Mouse (Mus musculus) heart, embryonic 12.5 days (tissue): ENCODE data around the gene Csf2rb2. TPM values are rescaled to one million over a fixed set of nuclear protein-coding genes. Genes with fewer than 3 reads are reported as not detected.

Experiments
- ATAC-seq: fragments of 200-750 bp; cut with Nextera tagmentation; 2 replicates; pipeline ENCODE4 v1.8.0; 2017; ENCODE audit warnings: moderate TSS enrichment, moderate library complexity; ENCODE audit not compliant: insufficient number of reproducible peaks, low FRiP score
- H3K27ac ChIP-seq: fragments of 300-500 bp; sonication (generic); 2 replicates; pipeline ENCODE4 v1.5.1; 2016; ENCODE audit warnings: mild to moderate bottlenecking, moderate library complexity; ENCODE audit not compliant: poor library complexity, severe bottlenecking
- H3K27me3 ChIP-seq: fragments of 300-500 bp; sonication (generic); replicated peaks from 2 replicates; pipeline ENCODE4 v1.6.1; 2016; ENCODE audit warnings: mild to moderate bottlenecking, moderate library complexity
- H3K36me3 ChIP-seq: fragments of 300-500 bp; sonication (generic); 2 replicates; pipeline ENCODE4 v1.6.1; 2016; ENCODE audit warnings: mild to moderate bottlenecking, moderate library complexity
- H3K4me1 ChIP-seq: fragments of 300-500 bp; sonication (generic); replicated peaks from 2 replicates; pipeline ENCODE4 v1.6.1; 2016; ENCODE audit warnings: mild to moderate bottlenecking
- H3K4me2 ChIP-seq: fragments of 300-500 bp; sonication (generic); 2 replicates; pipeline ENCODE4 v1.6.1; 2016; ENCODE audit warnings: mild to moderate bottlenecking, moderate library complexity
- H3K4me3 ChIP-seq: fragments of 300-500 bp; sonication (generic); 2 replicates; pipeline ENCODE4 v1.5.1; 2016; ENCODE audit warnings: mild to moderate bottlenecking
- H3K9ac ChIP-seq: fragments of 300-500 bp; sonication (generic); 2 replicates; pipeline ENCODE4 v1.6.1; 2016; ENCODE audit warnings: mild to moderate bottlenecking, moderate library complexity
- H3K9me3 ChIP-seq: fragments of 300-500 bp; sonication (generic); replicated peaks from 2 replicates; pipeline ENCODE4 v1.6.1; 2016; ENCODE audit warnings: mild to moderate bottlenecking, moderate library complexity
- WGBS: fragments of 180-500 bp; shearing (Covaris S2); methylation state at CpG from one replicate; pipeline ENCODE4 v1.1.7; 2016; 5-methylcytosine and 5-hydroxymethylcytosine counted together
- microRNA-seq: library from miRNA; unstranded; fragments of <30 nt; microRNA quantifications from one replicate; pipeline ENCODE4, GENCODE M21; 2017
- polyA plus RNA-seq: library from polyadenylated mRNA; unstranded; fragments of >200 nt; fragmentation: Nextera tagmentation; extraction: Ambion mirVana; gene quantifications from 2 replicates; pipeline ENCODE4 v1.2.1, GENCODE M21; 2016

Csf2rb2 gene
- polyA plus RNA-seq, 1 experiment from 2014 or later: 0.51 TPM

DNA sequence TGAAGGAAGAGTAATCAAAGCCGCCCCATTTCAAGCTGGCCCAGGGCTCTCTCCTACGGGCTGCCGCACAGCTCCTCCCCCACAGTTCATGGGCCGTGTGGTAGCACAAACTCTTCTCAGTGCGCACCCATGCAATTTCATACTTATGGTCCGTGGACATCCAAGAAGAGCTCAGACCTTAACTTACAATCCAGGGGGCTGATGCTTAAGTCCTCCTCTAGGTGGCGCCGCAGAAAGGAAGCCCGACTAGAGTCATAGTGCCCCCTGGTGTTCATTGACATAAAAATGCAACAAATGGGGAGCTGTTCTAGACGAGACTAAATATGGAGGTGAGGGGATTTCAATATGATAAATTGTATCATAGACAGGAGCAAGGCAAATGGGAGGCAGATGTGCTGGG lies 66.1 kb downstream of the Csf2rb2 start:
- H3K36me3 ChIP-seq: no peaks in the 10 kb centered on the region
- H3K9ac ChIP-seq: no peak overlapping the region
- no peak for ATAC-seq
- no peak overlapping the region for H3K4me3 ChIP-seq
- WGBS: 28% methylated on average over 10 of the region's 10 CpGs
- H3K27me3 ChIP-seq: peaks cover 18% of the 10 kb centered on the region; the same call in 1 of the 2 replicates
- H3K4me2 ChIP-seq: no peak overlapping the region
- H3K9me3 ChIP-seq: no peaks in the 10 kb centered on the region
- H3K4me1 ChIP-seq: peaks cover 11% of the 10 kb centered on the region
- H3K27ac ChIP-seq: no peak overlapping the region

DNA sequence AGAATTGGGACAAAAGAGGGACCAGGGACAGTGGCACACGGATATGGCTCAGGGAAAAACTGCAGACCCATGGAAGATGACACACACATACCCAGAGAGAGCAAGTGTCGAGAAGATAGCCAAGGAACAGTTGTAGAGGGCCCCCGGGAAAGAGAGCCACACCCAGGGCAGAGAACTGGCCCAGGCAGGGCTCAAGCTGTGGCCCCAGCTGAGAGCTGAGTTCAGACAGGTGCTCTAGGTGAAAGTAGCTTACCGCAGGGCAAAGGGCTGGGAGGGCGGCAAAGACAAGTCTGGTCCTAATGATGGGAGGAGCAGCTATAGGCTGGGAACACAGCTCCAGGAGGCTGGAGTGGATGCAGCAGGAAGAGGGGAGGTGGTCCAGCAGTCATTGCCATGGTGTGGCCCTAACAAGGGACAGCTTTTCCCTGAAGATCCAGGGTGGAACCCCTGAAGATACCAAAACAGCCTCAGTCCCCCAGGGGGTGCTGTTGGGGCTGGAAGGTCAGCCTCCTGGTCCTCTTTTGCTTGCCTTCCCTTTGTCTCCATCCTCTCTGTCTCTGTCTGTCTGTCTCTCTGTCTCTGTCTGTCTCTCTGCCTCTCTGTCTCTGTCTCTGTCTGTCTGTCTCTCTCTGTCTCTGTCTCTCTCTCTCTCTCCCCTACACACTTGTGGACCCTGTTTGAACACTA lies 70.6 kb downstream of the Csf2rb2 start:
- Histone ChIP-seq H3K36me3 (no peaks in the 10 kb centered on the region), H3K4me3 (no peak overlapping the region), H3K9ac (no peak overlapping the region), H3K27me3 (peaks cover 10% of the 10 kb centered on the region; the same call in 1 of the 2 replicates), H3K27ac (no peak overlapping the region), H3K4me2 (no peak overlapping the region), H3K4me1 (no peaks in the 10 kb centered on the region), H3K9me3 (no peaks in the 10 kb centered on the region; the same call in 1 of the 2 replicates)
- 68% methylated on average over 5 of the region's 5 CpGs for WGBS
- 0 out of 2 replicates have a peak, but pooled peaks have one; percentile 11 for ATAC-seq

Small RNA genes within 50 kb of the gene (microRNA-seq; reads per million reads assigned to microRNA genes)
- gene Mir7676-1 (not detected), gene Mir7676-2 (not detected)

Other genes with a start within 250 kb of the Csf2rb2 start
- gene Cacng2, start 185.7 kb downstream of the Csf2rb2 start, polyA plus RNA-seq: not detected in 2 replicates
- 34.4 and 38.0 TPM in 2 replicates for gene Ift27, start 131.6 kb downstream of the Csf2rb2 start, polyA plus RNA-seq
- 0.21 and 0.49 TPM in 2 replicates for gene Pvalb, start 99.3 kb downstream of the Csf2rb2 start, polyA plus RNA-seq
- gene Ncf4, start 60.9 kb downstream of the Csf2rb2 start, polyA plus RNA-seq: 11.2 and 13.7 TPM in 2 replicates
- 2.4 and 3.1 TPM in 2 replicates for gene Csf2rb, start 20.0 kb upstream of the Csf2rb2 start, polyA plus RNA-seq
- gene Tex33, start 90.2 kb upstream of the Csf2rb2 start, polyA plus RNA-seq: not detected in 2 replicates
- gene Tst, start 100.2 kb upstream of the Csf2rb2 start, polyA plus RNA-seq: 7.6 and 9.0 TPM in 2 replicates
- gene Mpst, start 100.7 kb upstream of the Csf2rb2 start, polyA plus RNA-seq: 0.32 and 1.1 TPM in 2 replicates
- gene Kctd17, start 122.8 kb upstream of the Csf2rb2 start, polyA plus RNA-seq: 19.9 and 21.6 TPM in 2 replicates
- gene Tmprss6, start 162.9 kb upstream of the Csf2rb2 start, polyA plus RNA-seq: 0.19 and 0.30 TPM in 2 replicates
- 0.09 TPM in 1 of 2 replicates, not detected in the other for gene Il2rb, start 189.6 kb upstream of the Csf2rb2 start, polyA plus RNA-seq
- 30.4 and 32.4 TPM in 2 replicates for gene C1qtnf6, start 225.7 kb upstream of the Csf2rb2 start, polyA plus RNA-seq
- gene Sstr3, start 239.0 kb upstream of the Csf2rb2 start, polyA plus RNA-seq: 0.13 TPM in 1 of 2 replicates, not detected in the other